Mouse (Mus musculus) forebrain, embryonic 11.5 days (tissue): ENCODE results near the gene Mdga1. TPM values are rescaled to one million over a fixed set of nuclear protein-coding genes. Genes with fewer than 3 reads are reported as not detected.

Experiments used
- ATAC-seq: fragments of 200-750 bp; cut with Nextera tagmentation; replicated peaks from 2 replicates; pipeline ENCODE4 v1.8.0; 2017; ENCODE audit warnings: moderate TSS enrichment; ENCODE audit not compliant: low FRiP score
- DNase-seq: peaks from one replicate; pipeline ENCODE4 v3.0.0-alpha.2; 2017; ENCODE audit warnings: low spot score
- H3K27ac ChIP-seq: fragments of 300-500 bp; sonication (generic); 2 replicates; pipeline ENCODE4 v1.5.1; 2014; ENCODE audit warnings: low read depth, low read length
- H3K27me3 ChIP-seq: fragments of 300-500 bp; sonication (generic); 2 replicates; pipeline ENCODE4 v1.6.1; 2014; ENCODE audit warnings: mild to moderate bottlenecking, low read length, mixed read lengths; ENCODE audit not compliant: control insufficient read depth, insufficient read depth
- H3K36me3 ChIP-seq: fragments of 300-500 bp; sonication (generic); 2 replicates; pipeline ENCODE4 v1.6.1; 2014; ENCODE audit warnings: mild to moderate bottlenecking, low read length, moderate library complexity, mixed read lengths; ENCODE audit not compliant: control insufficient read depth, insufficient read depth
- H3K4me1 ChIP-seq: fragments of 300-500 bp; sonication (generic); replicated peaks from 2 replicates; pipeline ENCODE4 v1.6.1; 2014; ENCODE audit warnings: low read length, mixed read lengths; ENCODE audit not compliant: control insufficient read depth, insufficient read depth
- H3K4me2 ChIP-seq: fragments of 300-500 bp; sonication (generic); 2 replicates; pipeline ENCODE4 v1.6.1; 2014; ENCODE audit warnings: low read depth, mild to moderate bottlenecking, low read length, moderate library complexity, mixed read lengths; ENCODE audit not compliant: severe bottlenecking
- H3K4me3 ChIP-seq: fragments of 300-500 bp; sonication (generic); 2 replicates; pipeline ENCODE4 v1.5.1; 2014; ENCODE audit warnings: low read depth, low read length
- H3K9ac ChIP-seq: fragments of 300-500 bp; sonication (generic); 2 replicates; pipeline ENCODE4 v1.6.1; 2014; ENCODE audit warnings: low read length
- H3K9me3 ChIP-seq: fragments of 300-500 bp; sonication (generic); 2 replicates; pipeline ENCODE4 v1.6.1; 2016; ENCODE audit warnings: low read length, mixed read lengths; ENCODE audit not compliant: control insufficient read depth
- WGBS: fragments of 180-500 bp; shearing (Covaris S2); extraction: QIAGEN DNeasy Blood & Tissue Kit; methylation state at CpG from one replicate; pipeline ENCODE4 v1.1.7; 2014; 5-methylcytosine and 5-hydroxymethylcytosine counted together
- polyA plus RNA-seq: library from polyadenylated mRNA; unstranded; fragments of >200 nt; fragmentation: Nextera tagmentation; extraction: Ambion mirVana; gene quantifications from 2 replicates; pipeline ENCODE4 v1.2.1, GENCODE M21; 2014

The Mdga1 gene
- polyA plus RNA-seq, 1 experiment from 2014 or later = 6.2 TPM

GRCm38 (mm10) chr17:29912733-29913132 lies 57.2 kb downstream of the Mdga1 start:
- Histone ChIP-seq H3K4me3 (no peak overlapping the region), H3K27me3 (no peaks in the 10 kb centered on the region), H3K9ac (no peak overlapping the region), H3K9me3 (no peaks in the 10 kb centered on the region), H3K4me1 (peaks cover 3% of the 10 kb centered on the region; the same call in 1 of the 2 replicates), H3K36me3 (no peaks in the 10 kb centered on the region), H3K27ac (no peak overlapping the region), H3K4me2 (no peak overlapping the region)
- 77% methylated on average over 5 of the region's 5 CpGs for WGBS
- DNase-seq (no peak), ATAC-seq (no peak)

GRCm38 (mm10) chr17:29909031-29909430 lies 60.9 kb downstream of the Mdga1 start:
- ATAC-seq = no peak
- Histone ChIP-seq H3K4me1 (no peaks in the 10 kb centered on the region), H3K9me3 (no peaks in the 10 kb centered on the region), H3K4me3 (no peak overlapping the region), H3K27me3 (no peaks in the 10 kb centered on the region), H3K27ac (no peak overlapping the region), H3K36me3 (no peaks in the 10 kb centered on the region), H3K4me2 (no peak overlapping the region), H3K9ac (no peak overlapping the region)
- 91% methylated on average over 7 of the region's 7 CpGs for WGBS
- DNase-seq = no peak

- H3K9ac ChIP-seq = no peak overlapping the region
- no peak overlapping the region for H3K4me2 ChIP-seq
- no peaks in the 10 kb centered on the region; the same call in 1 of the 2 replicates for H3K4me1 ChIP-seq
- H3K4me3 ChIP-seq = no peak overlapping the region
- H3K9me3 ChIP-seq = no peaks in the 10 kb centered on the region
- H3K27ac ChIP-seq = no peak overlapping the region
- DNase-seq = no peak
- no peaks in the 10 kb centered on the region for H3K36me3 ChIP-seq
- no peak for ATAC-seq
- 67% methylated on average over 5 of the region's 5 CpGs for WGBS
- H3K27me3 ChIP-seq = no peaks in the 10 kb centered on the region
Measured at GRCm38 (mm10) chr17:29904694-29905093, 65.2 kb downstream of the Mdga1 start.

- no peaks in the 10 kb centered on the region for H3K27me3 ChIP-seq
- DNase-seq (no peak), ATAC-seq (no peak)
- no peak overlapping the region for H3K27ac ChIP-seq
- no peaks in the 10 kb centered on the region for H3K9me3 ChIP-seq
- H3K36me3 ChIP-seq = no peaks in the 10 kb centered on the region
- H3K4me3 ChIP-seq = no peak overlapping the region
- no peak overlapping the region for H3K4me2 ChIP-seq
- H3K9ac ChIP-seq = no peak overlapping the region
- H3K4me1 ChIP-seq = no peaks in the 10 kb centered on the region; the same call in 1 of the 2 replicates
- WGBS = 77% methylated on average over 16 of the region's 16 CpGs
Measured at GRCm38 (mm10) chr17:29902406-29903155, 67.3 kb downstream of the Mdga1 start.

- Histone ChIP-seq H3K4me2 (no peak overlapping the region), H3K27ac (no peak overlapping the region), H3K36me3 (no peaks in the 10 kb centered on the region), H3K9me3 (no peaks in the 10 kb centered on the region), H3K27me3 (no peaks in the 10 kb centered on the region), H3K4me3 (no peak overlapping the region), H3K4me1 (peaks cover 6% of the 10 kb centered on the region; the same call in 1 of the 2 replicates), H3K9ac (no peak overlapping the region)
- 96% methylated on average over 5 of the region's 5 CpGs for WGBS
- ATAC-seq = no peak
- no peak for DNase-seq
Measured at GRCm38 (mm10) chr17:29900289-29900688, 69.6 kb downstream of the Mdga1 start.

DNA sequence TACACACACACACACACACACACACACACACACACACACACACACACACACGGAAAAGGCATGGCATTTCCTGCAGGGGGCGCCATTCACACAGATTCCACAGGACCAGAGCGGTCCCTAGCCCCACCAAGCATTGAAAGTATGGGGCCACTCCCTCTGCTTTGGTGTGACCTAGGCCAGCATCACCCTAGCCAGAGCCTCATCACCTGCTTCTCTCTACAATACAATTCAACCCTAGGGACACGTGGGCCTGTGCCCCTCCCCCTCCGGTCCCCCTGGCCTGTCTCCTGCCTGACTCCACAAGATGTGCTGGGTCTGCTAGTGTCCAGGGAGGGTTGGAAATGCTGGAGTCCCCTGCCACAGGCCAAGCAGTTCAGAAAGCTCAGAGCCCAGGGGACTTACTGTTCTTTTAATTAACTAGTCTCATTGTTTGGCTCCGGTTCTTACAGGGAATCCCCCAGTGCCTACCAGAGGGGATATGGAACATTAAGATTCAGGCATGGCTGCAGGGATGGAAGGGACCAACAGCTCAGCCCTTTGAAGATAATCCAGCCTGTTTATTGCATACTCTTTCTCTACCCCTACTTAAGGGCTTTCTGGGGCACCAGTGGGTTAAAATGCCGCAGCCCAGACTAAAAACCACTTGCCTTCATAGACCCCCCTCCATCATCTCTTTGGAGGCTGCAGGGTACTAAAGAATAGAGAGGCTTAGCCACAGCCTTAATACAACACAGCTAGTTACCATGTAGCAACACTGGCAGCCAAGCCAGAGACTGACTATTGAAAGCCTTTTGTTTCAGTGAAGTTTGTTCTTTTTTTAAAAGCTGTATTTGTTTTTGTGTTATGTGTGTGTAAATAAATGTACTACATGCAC lies 73.5 kb downstream of the Mdga1 start:
- peak; percentile 82 for ATAC-seq
- Histone ChIP-seq H3K9me3 (no peaks in the 10 kb centered on the region; the same call in 1 of the 2 replicates), H3K36me3 (no peaks in the 10 kb centered on the region), H3K4me2 (no peak overlapping the region), H3K27ac (peak overlapping the region; percentile 64), H3K27me3 (no peaks in the 10 kb centered on the region), H3K4me1 (peaks cover 6% of the 10 kb centered on the region; the same call in 1 of the 2 replicates), H3K9ac (no peak overlapping the region), H3K4me3 (no peak overlapping the region)
- WGBS = 5% methylated on average over 7 of the region's 7 CpGs
- DNase-seq = peak; percentile 82

DNA sequence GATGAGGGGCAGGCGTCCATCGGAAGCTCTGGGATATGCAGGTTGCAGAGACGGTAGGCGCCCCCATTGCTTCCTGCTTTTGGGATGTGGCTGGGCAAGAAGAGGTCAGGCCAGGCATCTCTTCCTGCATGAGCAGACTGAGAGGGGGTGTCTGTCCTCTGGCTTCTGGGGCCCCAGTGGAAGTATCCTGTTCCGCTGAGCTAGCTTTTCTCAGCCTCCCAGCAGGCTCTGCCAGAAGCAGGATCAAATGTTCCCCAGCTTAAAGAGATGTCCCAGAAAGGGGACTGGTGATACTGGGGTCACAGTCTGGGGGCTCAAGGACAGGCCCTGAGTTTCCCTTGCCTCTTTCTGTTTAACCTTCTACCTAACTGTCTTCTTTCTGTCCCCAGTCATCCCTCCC lies 74.3 kb downstream of the Mdga1 start:
- WGBS = 68% methylated on average over 5 of the region's 5 CpGs
- no peaks in the 10 kb centered on the region; the same call in 1 of the 2 replicates for H3K9me3 ChIP-seq
- peaks cover 4% of the 10 kb centered on the region for H3K27me3 ChIP-seq
- no peaks in the 10 kb centered on the region for H3K36me3 ChIP-seq
- H3K27ac ChIP-seq = no peak overlapping the region
- no peak for DNase-seq
- ATAC-seq = no peak
- H3K4me1 ChIP-seq = peaks cover 6% of the 10 kb centered on the region; the same call in 1 of the 2 replicates
- no peak overlapping the region for H3K4me2 ChIP-seq
- no peak overlapping the region for H3K9ac ChIP-seq
- no peak overlapping the region for H3K4me3 ChIP-seq

GRCm38 (mm10) chr17:29894965-29895364 lies 74.9 kb downstream of the Mdga1 start:
- 85% methylated on average over 5 of the region's 5 CpGs for WGBS

More at GRCm38 (mm10) chr17:29894965-29895364, 74.9 kb downstream of the Mdga1 start:
- peaks cover 6% of the 10 kb centered on the region; the same call in 1 of the 2 replicates for H3K4me1 ChIP-seq
- no peaks in the 10 kb centered on the region; the same call in 1 of the 2 replicates for H3K9me3 ChIP-seq
- H3K27ac ChIP-seq = no peak overlapping the region
- no peak overlapping the region for H3K9ac ChIP-seq
- no peaks in the 10 kb centered on the region for H3K36me3 ChIP-seq
- H3K4me3 ChIP-seq = no peak overlapping the region
- H3K4me2 ChIP-seq = no peak overlapping the region
- H3K27me3 ChIP-seq = peaks cover 10% of the 10 kb centered on the region
- DNase-seq (no peak), ATAC-seq (no peak)
